ENCODE assay signal across 8 mouse cellular contexts in the genomic region with DNA sequence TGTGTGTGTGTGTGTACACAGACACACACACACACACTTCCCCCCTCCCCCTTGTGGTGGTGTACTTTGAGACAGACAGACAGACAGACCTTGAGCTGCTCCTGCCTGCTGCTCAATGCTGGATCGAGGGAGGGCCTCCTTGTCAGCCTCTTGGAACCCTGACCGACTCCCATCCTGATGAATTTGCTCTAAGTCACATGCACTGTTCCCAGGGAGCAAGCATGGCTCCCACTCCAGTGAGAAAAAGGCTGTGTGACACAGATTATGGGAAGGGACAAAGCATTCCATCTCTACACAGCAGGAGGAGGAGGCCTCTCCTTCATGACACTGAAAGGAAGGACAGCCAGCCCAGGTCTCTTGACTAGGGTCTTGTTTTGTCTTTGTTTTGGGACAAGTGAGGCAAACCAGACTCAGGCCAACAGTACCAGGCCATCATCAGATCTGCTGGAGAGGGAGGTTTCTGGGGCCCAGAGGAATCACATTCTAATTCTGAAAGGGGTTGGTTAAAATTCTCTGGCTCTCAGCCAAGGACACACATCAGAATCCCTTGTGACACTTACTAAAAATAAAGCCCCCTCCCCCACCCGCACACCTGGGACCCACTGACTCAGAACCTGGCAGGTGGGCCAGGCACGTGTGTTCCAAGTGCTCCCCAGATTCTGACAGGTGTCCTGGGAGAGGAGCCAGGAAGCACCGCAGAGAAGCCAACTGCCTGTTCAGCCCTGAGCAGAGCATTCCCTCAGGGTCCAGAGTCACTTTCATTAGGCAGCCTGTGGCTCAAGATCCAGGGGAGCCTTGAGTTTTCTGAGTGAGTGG. TPM values are rescaled to one million over a fixed set of nuclear protein-coding genes. Genes with fewer than 3 reads are reported as not detected.
DNase-seq lines count a peak whose midpoint lies in the region; ATAC-seq and TF ChIP-seq lines count a peak whose summit lies in the region.

No protein-coding gene starts in this region.

- DNase-seq in lung, adult 18-20 months: peak; percentile 34 to 72
- DNase-seq in lung, postnatal 25 days (ENCODE audit: low spot score): no peak
- DNase-seq in cerebellum, adult 18-20 months: peak; percentile 88 to 94
- DNase-seq in gastrocnemius, postnatal 14 days: peak; percentile 48
- DNase-seq in kidney, adult 18-20 months: peak; percentile 65
- DNase-seq in midbrain, postnatal 0 days (ENCODE audit: low spot score): peak; percentile 53
- DNase-seq in frontal cortex, postnatal 14 days (ENCODE audit: low spot score in 2 of 2): no peak
- no peak for DNase-seq in urinary bladder, postnatal 4 days (ENCODE audit: low spot score in 2 of 2)

- 19% methylated on average over 5 of the region's 5 CpGs for WGBS in midbrain, postnatal 0 days

- no peak for TF ChIP-seq CTCF in midbrain, postnatal 0 days (IDR thresholded peaks at IDR 0.05)

- H3K4me2 ChIP-seq in midbrain, postnatal 0 days (ENCODE audit: low read depth, low read length, poor library complexity, severe bottlenecking): peak overlapping the region; percentile 12; the same call in 1 of the 2 replicates

- peak overlapping the region; percentile 18; the same call in 1 of the 2 replicates for H3K27ac ChIP-seq in midbrain, postnatal 0 days (ENCODE audit: low read depth, low read length)

- no peaks in the 10 kb centered on the region for H3K9me3 ChIP-seq in midbrain, postnatal 0 days (ENCODE audit: low read length)

- H3K9ac ChIP-seq in midbrain, postnatal 0 days (replicated peaks; ENCODE audit: low read length, poor library complexity, severe bottlenecking): no peak overlapping the region

- no peak overlapping the region for H3K4me3 ChIP-seq in midbrain, postnatal 0 days (ENCODE audit: low read depth, low read length)

- H3K36me3 ChIP-seq in midbrain, postnatal 0 days (ENCODE audit: insufficient read depth, low read length): no peaks in the 10 kb centered on the region

- no peak for ATAC-seq in midbrain, postnatal 0 days (ENCODE audit: low FRiP score)

- intact Hi-C loops in gastrocnemius, postnatal 14 days (cut with DNase I; ENCODE audit: low total_unique reads): loop anchor here (5.0 kb wide), 1 partner anchor 57 kb away; no protein-coding TSS in a partner anchor

- H3K4me1 ChIP-seq in midbrain, postnatal 0 days (ENCODE audit: insufficient read depth, low read length): peaks cover 30% of the 10 kb centered on the region

- no peaks in the 10 kb centered on the region for H3K27me3 ChIP-seq in midbrain, postnatal 0 days (ENCODE audit: insufficient read depth, low read length)

RNA-seq across cellular contexts. Expression of a gene that starts 5.9 kb away (rescaled TPM):
- 100 to 1,000 TPM in 1 of 2 experiments, 10 to 100 TPM in 1; 98.5 to 102 TPM for total RNA-seq in gastrocnemius, postnatal 14 days (2021)
- 50.1 and 54.6 TPM in 2 replicates for total RNA-seq in midbrain, postnatal 0 days (2014; rRNA removed)
- 10.2 and 11.2 TPM in 2 replicates for polyA plus RNA-seq in midbrain, postnatal 0 days (2015; fragmentation: Nextera tagmentation; extraction: Ambion mirVana)

RNA-seq across cellular contexts. Expression of a gene that starts 16.1 kb away (rescaled TPM):
- total RNA-seq in gastrocnemius, postnatal 14 days (2021): under 1 TPM; 0.51 to 0.64 TPM
- total RNA-seq in midbrain, postnatal 0 days (2014; rRNA removed): 0.90 and 2.0 TPM in 2 replicates
- 1.2 and 1.3 TPM in 2 replicates for polyA plus RNA-seq in midbrain, postnatal 0 days (2015; fragmentation: Nextera tagmentation; extraction: Ambion mirVana)

RNA-seq across cellular contexts. Expression of a gene that starts 46.2 kb away (rescaled TPM):
- 10 to 100 TPM; 24.8 to 27.9 TPM for total RNA-seq in gastrocnemius, postnatal 14 days (2021)
- total RNA-seq in midbrain, postnatal 0 days (2014; rRNA removed): 29.3 and 33.8 TPM in 2 replicates
- polyA plus RNA-seq in midbrain, postnatal 0 days (2015; fragmentation: Nextera tagmentation; extraction: Ambion mirVana): 60.7 and 63.3 TPM in 2 replicates

RNA-seq across cellular contexts. Expression of a gene that starts 56.8 kb away (rescaled TPM):
- 10 to 100 TPM; 11.1 to 14.8 TPM for total RNA-seq in gastrocnemius, postnatal 14 days (2021)
- total RNA-seq in midbrain, postnatal 0 days (2014; rRNA removed): 6.5 and 8.7 TPM in 2 replicates
- polyA plus RNA-seq in midbrain, postnatal 0 days (2015; fragmentation: Nextera tagmentation; extraction: Ambion mirVana): 19.1 TPM in 2 replicates

RNA-seq across cellular contexts. Expression of a gene that starts 56.9 kb away (rescaled TPM):
- under 1 TPM; 0.27 to 0.43 TPM for total RNA-seq in gastrocnemius, postnatal 14 days (2021)
- not detected in 2 replicates for total RNA-seq in midbrain, postnatal 0 days (2014; rRNA removed)
- polyA plus RNA-seq in midbrain, postnatal 0 days (2015; fragmentation: Nextera tagmentation; extraction: Ambion mirVana): 0.10 and 0.16 TPM in 2 replicates

Comparison
In these comparisons a context has a peak if more than half of its experiments do, and no peak if none do; other contexts are left out.
1. DNase-seq: peak in lung, adult 18-20 months (2 of 2), cerebellum, adult 18-20 months (2 of 2), gastrocnemius, postnatal 14 days (single experiment), kidney, adult 18-20 months (single experiment) and midbrain, postnatal 0 days (single experiment); none in lung, postnatal 25 days (single experiment), frontal cortex, postnatal 14 days (0 of 2) and urinary bladder, postnatal 4 days (0 of 2).